Mouse (Mus musculus): ENCODE results near the gene Cbx4. TPM values are rescaled to one million over a fixed set of nuclear protein-coding genes. Genes with fewer than 3 reads are reported as not detected.
A peak's percentile ranks its signal among the peaks of the same experiment; 100 is the strongest.

Cbx4 gene
- total RNA-seq, 4 experiments from 2014 or later = 2.1 to 3.0 (median 2.2) TPM

GRCm38 (mm10) chr11:119085279-119086062, 550 bp downstream of the Cbx4 start:
- peak; percentile 30 to 33 for DNase-seq (ENCODE audit: low spot score in 2 of 2)

DNA sequence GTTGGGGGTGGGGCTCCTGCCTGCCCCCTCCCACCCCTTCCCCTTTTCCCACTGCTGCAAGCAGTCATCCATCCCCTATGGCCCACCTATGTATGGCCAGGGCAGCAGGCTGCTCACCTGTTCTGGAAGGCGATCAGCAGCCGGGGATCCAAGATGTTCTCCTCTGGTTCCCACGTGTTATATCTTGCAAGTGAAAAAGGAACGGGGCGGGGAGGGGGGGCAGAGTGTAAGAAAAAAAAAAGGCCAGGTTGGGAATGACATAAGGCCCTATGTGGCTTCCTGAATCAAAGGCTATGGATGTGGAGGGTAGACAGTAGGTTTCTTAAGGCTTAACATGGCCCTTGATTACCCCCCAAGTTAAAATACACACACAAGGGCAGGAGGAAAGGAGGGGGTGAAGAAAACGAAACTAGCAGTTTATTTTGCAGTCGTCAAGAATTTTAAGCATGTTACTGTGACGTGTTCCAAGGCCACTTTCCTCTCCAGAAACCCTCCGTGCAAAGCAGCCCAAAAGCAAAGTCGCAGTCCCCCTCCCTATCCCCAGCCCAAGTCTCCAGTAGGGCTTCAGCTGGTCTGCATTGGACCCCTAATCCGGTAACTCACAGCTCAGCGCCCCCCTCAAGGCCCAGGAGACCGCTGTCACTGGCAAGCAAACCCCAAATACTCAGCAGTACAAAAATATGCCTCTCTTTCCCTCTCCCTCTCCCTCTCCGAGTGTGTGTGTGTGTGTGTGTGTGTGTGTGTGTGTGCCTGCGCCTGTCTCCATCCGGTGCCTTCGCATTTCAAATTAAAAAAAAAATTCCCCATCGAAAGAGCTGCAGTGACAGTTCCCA, 1.4 kb downstream of the Cbx4 start:
- no peak for DNase-seq (ENCODE audit: low spot score in 2 of 2)

DNA sequence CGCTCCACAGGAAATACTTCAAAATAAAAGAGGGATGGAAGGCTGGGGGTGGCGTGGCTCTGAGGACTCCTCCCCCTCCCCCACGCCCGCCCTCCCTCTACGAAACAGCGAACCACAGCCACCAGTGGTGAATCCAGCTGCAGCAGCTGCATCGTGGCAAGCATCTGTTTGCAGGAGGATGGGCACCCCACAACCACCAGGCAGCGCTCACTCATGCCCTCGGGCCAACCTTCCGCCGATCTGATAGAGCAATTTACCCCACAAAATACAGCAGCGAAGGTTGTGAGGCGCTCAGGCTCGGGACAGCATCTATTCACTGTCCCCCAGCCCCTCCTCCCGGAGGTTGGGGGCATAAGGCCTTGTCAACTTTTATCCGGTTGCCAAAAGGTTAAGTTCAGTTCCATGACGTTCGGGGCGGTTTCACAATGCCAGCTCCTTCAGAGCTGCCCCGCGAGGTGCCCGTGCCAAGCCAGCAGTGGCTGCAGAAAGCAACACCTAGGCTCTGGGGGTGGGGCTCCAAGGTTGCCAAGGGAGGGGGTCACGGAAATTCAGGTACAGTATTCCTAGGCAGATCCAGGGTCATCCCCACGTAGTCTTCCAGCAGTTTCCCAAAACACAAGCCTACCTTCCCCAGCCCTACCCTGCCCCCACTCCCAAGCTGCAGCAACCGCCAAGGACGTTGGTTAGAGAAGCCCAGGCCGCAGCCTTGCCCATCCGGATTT, 2.1 kb downstream of the Cbx4 start:
- DNase-seq (ENCODE audit: low spot score in 2 of 2) = no peak

DNA sequence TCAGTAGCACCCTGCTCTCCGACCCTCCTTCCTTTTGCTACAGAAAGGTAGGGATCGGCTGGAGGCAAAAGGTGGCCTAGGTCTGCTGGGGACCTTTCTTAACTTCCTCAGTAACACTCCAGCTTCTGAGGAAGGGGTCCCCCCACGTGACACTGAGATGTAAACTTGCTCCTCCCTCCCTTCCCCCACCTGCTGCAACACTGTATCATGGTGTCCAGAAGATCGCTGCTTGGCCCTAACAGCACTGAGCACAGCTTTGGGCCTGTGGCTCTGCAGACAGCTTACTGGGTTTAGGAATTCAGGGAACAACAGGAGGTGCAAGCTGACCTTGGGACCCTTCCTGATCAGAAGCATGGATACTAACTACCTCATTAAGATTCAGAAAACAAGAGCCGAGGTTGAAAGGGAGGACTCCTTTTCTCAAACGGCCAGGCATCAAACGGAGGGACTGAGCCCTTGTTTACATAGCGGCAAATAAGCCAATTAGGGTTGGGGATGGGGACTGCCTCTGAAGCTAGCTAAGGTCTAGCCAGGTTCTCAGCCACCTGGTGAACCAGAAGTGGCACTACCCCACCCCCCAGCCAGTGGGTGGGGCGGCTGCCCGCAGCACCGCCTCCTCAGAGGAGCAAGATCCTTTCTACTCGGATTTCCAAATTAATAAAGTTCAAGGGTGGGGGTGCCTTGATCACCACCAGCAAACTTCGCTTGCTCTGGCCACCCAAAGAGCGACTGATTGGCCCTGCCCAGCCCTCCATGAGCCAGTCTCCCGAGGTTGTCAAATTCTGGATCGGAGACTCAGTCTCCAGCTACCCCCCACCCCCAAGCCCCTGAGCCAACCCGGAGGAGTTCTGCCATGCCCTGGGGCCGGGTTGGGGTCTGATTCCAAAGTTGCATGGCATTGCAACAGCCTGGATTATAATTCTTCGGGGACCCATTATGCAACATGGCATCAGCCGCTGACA, 3.1 kb downstream of the Cbx4 start:
- no peak for DNase-seq (ENCODE audit: low spot score in 2 of 2)

- DNase-seq (ENCODE audit: low spot score in 2 of 2) = no peak
These were observed 4.0 kb downstream of the Cbx4 start for GRCm38 (mm10) chr11:119081839-119082637.

DNA sequence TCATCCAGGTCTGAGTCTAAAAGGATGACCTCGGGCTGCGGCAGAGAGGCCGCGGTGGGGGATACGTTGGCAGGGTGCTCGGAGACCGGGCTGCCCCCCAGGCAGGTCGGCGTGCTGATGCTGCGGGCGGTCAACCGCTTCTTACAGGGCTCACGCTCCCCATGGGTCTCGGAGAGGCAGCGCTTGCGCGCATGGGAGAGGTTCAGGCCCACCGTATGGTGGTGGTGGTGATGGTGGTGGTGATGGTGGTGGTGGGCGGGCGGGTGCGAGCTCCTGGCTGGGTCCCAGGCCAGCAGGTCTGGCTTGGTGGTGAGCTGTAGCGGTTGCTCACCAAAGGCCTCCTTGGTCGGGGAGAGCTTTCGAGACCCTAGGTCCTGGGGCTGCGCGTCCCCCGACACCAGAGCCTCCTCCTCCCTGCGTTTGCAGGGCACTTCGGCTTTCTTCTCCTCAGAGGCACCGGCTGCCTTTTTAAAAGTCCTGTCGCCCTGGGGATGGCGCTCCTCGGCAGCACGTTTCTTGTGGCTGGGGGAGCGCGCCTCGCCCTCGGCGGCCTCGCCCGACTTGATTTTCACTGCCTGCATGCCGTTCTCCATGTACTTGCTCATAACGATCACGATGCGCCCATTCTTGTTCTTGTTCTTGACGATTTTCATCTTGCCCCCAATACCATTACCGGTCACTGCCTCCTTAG, 4.7 kb downstream of the Cbx4 start:
- DNase-seq (ENCODE audit: low spot score in 2 of 2) = no peak

DNA sequence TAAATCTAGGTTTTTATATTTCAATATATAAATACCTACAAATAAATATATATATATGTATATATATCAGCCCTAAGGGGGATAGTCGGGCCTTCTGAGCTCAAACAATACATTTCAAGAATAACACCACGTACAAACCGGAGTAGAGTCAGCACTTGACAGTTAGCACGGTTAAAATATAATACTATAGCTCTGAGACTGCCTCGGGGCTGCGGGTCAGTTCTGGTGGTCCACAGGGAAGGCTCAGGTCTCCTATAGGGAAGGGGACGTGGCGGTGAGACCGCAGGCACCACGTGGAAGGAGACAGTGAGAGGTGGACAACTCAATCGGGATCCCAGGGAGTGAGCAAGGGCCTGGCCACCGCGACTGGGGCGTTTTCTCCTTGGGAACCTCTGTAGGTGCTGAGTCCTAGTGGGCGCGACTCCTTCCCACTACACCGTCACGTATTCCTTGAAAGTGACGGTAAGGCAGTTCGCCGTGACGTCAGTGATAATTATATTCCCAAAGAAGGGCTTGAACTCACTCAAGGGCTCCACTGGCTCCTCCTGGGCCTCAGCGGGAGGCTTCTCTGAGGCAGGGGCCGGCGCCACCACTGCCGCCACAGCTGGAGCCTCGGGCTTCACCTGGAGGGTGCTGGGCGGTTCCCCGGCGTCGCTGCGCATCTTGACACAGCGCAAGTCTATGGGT, 5.4 kb downstream of the Cbx4 start:
- DNase-seq (ENCODE audit: low spot score in 2 of 2) = no peak

DNA sequence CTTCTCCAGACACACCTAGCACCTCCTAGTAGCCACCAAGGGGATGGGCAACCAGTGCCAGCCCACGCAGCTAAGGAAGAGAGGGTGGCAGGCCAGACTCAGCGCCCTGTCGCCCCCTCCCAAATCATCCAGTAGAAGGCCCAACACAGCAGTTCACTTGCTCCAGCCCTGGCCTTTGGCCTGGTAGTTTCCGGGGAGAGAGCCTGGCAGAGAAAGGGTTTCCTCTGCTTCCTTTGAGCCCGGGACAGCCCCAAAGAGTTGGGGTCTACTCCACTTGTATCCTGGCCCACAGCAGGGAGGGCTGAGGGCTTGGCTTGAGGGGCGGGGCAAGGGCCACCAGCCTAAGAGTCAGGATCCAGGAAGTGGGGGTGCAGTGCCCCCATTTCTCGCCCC, 6.6 kb downstream of the Cbx4 start:
- DNase-seq (ENCODE audit: low spot score in 2 of 2) = no peak

- DNase-seq (ENCODE audit: low spot score in 2 of 2) = no peak
These were observed 7.2 kb downstream of the Cbx4 start for GRCm38 (mm10) chr11:119078691-119079444.

DNA sequence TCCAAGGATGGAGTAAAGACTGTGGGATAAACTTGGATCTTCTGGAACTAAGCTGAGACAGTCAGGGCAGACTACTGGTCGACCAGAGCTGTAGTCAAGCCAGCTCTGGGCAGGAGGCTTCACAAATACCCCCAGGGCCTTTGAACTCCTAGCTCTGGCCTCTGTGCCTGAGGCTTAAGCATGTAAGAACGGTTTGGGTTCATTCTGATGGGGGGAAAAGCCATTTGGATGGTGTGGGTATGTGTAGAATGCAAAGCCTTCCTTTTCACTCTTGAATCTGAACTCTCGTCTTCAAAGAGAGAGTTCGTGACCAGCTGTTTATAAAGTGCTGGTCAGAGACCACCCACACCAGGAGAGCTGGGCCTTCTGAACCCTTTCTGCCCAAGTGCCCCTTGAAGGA, 8.3 kb downstream of the Cbx4 start:
- no peak for DNase-seq (ENCODE audit: low spot score in 2 of 2)

DNA sequence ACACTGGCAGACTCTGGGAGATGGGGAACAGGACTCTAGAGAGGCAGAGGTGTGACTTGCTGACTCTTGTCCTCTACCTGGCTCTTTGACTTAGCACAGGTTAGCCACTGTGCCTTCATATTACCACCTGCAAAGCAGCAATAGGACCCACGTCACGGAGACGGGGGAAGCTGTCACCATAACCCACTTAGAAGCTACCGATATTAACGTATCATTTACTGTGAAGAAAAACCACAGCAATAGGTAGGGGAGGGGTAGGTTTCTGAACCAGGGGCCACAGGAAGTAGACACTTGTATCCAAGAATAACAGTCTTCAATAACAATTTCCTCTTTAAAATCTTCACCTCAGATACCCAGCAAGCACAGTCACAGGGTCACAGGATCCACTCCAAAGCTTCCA, 10.2 kb downstream of the Cbx4 start:
- no peak for DNase-seq (ENCODE audit: low spot score in 2 of 2)

DNA sequence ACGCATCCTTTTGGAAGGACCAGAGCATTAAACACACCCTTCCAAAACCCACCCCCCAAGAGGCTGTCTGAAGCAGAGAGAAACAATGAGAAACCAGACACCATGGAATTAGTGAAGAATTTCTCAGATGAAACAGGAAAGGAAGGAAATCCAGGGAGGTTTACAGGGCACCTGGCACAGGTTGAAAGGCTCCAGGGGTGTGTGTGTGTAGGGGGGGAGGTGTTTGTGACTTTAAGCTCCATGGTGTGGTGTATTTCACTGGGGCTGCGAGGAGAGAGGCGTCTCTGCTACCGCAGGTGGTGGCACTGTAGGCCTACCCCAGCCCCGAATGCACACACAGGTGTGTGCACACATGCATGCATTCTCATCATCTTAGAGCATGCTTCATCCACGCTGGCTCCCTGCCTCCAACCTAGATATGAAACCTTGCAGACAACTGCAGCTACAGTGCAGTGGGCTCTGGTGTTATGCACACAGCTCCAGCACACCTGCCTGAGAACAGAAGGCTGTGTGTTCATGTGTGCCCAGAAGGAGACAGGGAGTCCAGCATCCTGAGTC, 12.1 kb downstream of the Cbx4 start:
- no peak for DNase-seq (ENCODE audit: low spot score in 2 of 2)

DNA sequence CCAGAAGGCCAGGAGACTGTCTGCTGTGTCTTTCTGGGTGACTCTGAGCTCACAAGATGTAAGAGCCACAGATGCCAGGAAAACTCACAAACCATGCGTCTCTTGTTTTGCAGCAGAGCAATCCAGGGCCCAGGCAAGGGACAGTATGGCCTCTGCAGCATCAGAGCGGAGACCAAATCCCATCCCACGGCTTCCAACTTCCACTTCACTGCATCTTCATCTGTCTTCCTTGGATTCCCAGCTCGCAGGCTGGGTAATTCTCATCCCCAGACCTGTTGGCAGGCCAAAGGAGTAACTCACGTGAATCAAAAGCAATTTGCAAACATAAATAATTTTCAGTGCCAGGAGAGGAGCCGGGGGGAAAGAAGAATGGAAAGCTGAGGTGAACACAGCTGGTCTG, 13.0 kb downstream of the Cbx4 start:
- DNase-seq (ENCODE audit: low spot score in 2 of 2) = no peak

GRCm38 (mm10) chr11:119072239-119072638, 13.8 kb downstream of the Cbx4 start:
- DNase-seq (ENCODE audit: low spot score in 2 of 2) = no peak

DNA sequence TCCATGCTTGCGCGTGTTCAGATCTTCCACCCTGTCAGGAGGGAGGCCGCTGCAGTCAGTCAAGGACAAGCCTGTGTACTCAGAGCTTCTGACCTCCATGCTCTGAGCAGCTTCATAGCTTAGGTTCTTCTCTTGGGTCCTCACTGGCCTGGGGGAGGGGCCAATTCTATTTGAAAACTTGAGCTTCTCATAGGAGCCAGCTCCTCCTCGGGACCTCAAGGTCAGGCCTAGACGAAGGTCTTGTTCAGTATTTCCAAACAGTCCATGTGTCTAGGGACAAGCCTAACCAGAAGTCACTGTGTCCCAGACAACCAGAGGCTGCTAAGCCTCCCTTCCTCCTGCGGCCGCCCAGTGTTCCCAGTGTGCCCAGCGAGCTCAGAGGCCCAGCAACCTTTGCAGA, 19.2 kb downstream of the Cbx4 start:
- no peak for DNase-seq (ENCODE audit: low spot score in 2 of 2)

DNA sequence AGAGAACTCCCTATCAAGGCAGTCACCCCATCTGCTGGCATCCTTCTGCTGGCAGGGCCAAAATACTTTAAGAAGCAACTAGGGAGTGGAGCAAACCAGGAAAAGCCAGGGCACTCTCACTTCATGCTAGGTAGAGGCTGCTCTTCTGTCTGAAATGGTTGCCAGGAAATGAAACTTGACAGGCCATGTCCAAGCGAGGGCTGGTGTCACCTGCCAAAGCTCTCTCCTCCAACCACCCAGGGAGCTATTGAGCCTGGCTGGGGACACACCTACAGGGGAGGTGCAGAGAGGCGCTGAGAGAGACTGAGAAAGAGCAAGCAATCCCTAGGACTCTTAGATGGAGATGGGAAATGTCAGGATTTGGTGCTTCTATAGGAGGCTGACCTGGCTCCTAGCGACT, 26.8 kb downstream of the Cbx4 start:
- no peak for DNase-seq (ENCODE audit: low spot score in 2 of 2)

- DNase-seq (ENCODE audit: low spot score in 2 of 2) = no peak
These were observed 27.7 kb downstream of the Cbx4 start for GRCm38 (mm10) chr11:119058041-119058995.
